Mouse (Mus musculus): ENCODE data around the gene Pspn.

The Pspn gene

DNA sequence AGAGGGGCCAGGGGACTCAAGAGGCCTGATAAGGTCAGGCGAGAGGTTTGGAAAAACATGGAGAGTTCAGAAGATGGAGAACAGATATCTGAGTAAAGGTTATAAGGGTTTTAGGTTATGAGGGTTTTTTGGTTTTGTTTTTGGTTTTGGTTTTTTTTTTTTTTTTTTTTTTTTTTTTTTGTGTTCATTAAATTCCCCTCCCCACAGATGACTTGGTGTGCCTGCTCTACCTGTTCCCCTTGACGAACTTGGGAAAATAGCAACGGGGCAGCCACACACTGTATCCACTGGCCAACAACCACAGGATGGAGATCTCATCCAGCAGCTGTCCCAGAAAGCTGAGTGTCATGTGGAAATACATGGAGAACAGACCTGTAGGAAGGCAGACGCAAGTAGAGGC is 41.2 kb downstream of the Pspn start:
- no peak for DNase-seq

DNA sequence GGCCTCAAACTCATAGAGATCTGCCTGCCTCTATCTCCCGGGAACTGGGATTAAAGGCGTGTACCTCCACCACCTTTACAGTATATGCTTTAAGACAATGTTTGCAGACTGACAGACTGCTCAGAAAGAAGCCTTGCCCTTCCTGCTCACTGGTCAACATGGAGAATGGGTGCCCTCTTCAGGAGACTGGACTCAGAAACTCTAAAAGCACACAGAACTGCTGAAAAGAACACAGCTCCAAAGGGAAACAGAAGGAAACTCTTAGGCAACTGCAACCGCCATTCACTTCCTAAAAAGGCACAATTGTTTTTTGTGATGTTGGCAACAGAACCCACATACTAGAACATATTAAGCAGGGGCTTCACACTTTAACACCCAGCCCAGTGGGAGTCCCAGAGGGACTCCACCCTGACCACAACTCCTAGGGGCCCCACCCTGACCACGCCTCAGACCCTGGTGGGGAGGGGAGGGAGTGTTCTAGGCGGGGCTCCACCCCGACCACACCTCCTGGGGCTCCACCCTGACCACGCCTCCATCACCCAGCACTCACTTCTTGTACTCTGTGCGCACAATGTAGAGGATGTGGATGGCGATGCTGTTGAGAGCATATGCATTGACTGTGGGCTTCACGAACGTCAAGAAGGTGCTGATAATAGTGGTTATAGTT is 41.9 kb downstream of the Pspn start:
- no peak for DNase-seq

DNA sequence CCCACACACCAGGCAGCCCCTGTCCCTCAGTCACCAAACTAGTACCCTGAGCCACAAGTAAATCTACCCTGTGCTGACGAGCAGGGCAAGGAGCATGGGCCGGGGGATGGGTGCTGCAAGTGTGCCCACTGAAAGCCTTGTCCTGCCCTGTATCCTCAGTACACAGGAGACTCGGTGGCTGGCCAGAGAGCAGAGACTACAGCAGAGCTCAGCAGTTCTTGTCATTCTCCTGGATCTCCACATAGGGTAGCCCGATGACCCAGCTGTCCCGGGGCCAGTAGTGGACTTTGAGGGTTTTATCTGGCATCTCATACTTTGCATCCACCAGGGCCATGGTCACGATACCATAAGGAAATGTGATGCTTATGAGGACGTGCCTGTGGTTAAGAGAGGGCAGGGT is 44.9 kb downstream of the Pspn start:
- no peak for DNase-seq

DNA sequence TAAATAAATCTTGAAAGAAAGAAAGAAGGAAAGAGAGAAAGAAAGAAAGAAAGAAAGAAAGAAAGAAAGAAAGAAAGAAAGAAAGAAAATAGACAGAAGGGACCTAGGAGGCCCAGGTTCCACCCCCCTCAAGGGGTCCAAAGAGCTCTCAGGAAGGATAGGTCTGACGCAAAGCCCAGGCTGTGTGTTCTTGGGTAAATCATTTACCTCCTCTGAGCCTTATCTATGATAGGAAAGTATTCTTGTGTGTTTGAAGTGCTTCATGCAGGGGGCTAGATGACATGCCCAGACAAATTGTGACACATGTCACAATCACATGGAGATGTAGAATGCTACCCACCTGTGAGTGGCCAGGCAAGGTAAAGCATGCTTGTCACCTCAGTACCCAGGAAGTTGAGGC is 47.2 kb downstream of the Pspn start:
- DNase-seq = no peak

DNA sequence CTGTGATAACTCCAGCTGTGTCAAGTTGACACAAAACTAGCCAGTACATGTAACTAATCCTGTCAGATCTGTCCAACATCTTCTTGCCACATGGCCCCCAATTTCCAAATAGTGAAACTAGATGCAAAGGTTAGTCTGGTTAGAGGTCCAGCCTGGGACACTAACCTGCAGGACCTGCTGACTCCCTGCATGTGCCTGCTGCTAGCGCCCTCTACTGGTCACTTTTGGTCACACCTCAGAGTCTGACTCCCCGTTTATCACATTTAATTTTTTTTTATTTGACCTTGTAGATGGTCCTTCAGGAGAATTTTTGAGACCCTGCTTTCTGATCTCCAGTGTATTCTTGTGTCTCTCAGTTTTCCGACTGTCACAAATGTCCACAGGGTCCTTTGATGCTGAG is 48.9 kb downstream of the Pspn start:
- DNase-seq = peak; percentile 35
